Mouse (Mus musculus) thymus, postnatal 0 days (tissue): Measurements from ENCODE around the gene Wdr35. TPM values are rescaled to one million over a fixed set of nuclear protein-coding genes. Genes with fewer than 3 reads are reported as not detected.

ENCODE experiments used
- DNase-seq: peaks from one replicate; pipeline ENCODE4 v3.0.0-alpha.2; 2015; ENCODE audit warnings: low spot score
- polyA plus RNA-seq: library from polyadenylated mRNA; unstranded; fragments of >200 nt; fragmentation: Nextera tagmentation; extraction: Ambion mirVana; gene quantifications from 2 replicates; pipeline ENCODE4 v1.2.1, GENCODE M21; 2015

The Wdr35 gene
- polyA plus RNA-seq, 1 experiment from 2014 or later = 5.3 TPM

- peak; percentile 64 for DNase-seq
Measured at GRCm38 (mm10) chr12:9052075-9052829, 78.6 kb downstream of the Wdr35 start.

- DNase-seq = no peak
Measured at GRCm38 (mm10) chr12:9053345-9053744, 79.7 kb downstream of the Wdr35 start.

GRCm38 (mm10) chr12:9054012-9054411 is 80.3 kb downstream of the Wdr35 start:
- no peak for DNase-seq

GRCm38 (mm10) chr12:9055269-9055668 is 81.6 kb downstream of the Wdr35 start:
- no peak for DNase-seq

GRCm38 (mm10) chr12:9059502-9059901 is 85.8 kb downstream of the Wdr35 start:
- DNase-seq = no peak

DNA sequence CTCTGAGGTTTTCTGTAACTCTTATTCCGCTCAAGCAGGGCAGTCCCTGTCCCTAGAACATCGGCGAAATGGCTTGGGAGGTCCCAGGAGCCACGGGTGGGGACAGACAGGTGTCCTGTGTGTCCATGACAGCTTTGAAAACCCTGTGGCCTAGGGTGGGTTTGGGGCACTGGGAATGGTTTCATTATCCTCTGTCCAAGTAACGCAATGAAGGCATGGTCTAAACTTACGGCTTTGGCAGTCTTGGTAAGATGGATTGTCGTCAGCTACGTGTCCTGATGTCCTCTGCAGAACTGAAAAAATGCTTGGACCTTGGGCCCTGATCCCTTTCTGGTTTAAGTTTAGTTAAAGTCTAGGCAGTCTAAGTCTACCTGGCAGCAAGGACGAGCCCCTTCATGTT is 86.3 kb downstream of the Wdr35 start:
- DNase-seq = no peak

- no peak for DNase-seq
Measured at GRCm38 (mm10) chr12:9063611-9064010, 89.9 kb downstream of the Wdr35 start.

- DNase-seq = no peak
Measured at GRCm38 (mm10) chr12:9071058-9071457, 97.4 kb downstream of the Wdr35 start.

- DNase-seq = no peak
Measured at GRCm38 (mm10) chr12:9071493-9071892, 97.8 kb downstream of the Wdr35 start.

DNA sequence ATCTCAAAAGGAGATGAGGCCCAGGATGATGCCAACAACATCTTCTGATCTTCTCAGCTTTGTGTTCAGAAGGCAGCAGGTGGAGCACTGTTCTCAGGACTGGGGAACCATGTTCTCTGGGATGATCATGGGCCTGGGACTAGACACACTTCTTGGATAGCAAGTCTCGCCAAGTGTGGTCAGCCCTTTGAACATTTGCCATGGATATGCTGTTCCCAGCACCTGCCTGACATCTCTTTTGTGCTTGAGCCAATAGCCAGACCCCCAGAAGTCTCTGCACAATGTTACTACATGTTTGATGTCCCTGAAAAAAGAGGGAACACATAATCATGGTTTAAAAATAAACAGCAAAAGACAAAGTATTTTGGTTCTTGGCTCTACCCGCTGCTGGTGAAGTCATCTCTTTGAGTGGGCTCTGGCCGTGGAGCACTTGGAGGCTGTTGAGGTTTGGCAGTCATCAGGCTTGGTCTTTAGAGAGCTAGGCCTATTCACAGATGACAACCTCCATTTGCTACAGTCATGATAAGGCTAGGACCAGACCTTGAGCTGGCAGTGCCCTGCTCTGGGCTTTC is 103.9 kb downstream of the Wdr35 start:
- no peak for DNase-seq

Other genes with a start within 250 kb of the Wdr35 start
- gene Sdc1, start 202.6 kb upstream of the Wdr35 start, polyA plus RNA-seq = 16.2 TPM in 2 replicates
- 193 and 194 TPM in 2 replicates for gene Laptm4a, start 52.2 kb upstream of the Wdr35 start, polyA plus RNA-seq
- 0.05 and 0.17 TPM in 2 replicates for gene Matn3, start 26.0 kb upstream of the Wdr35 start, polyA plus RNA-seq
- gene Ttc32, start 56.1 kb downstream of the Wdr35 start, polyA plus RNA-seq = 33.4 and 35.1 TPM in 2 replicates